Mouse (Mus musculus) midbrain, embryonic 13.5 days (tissue): ENCODE results near the gene Git1. TPM values are rescaled to one million over a fixed set of nuclear protein-coding genes. Genes with fewer than 3 reads are reported as not detected.
A peak's percentile ranks its signal among the peaks of the same experiment; 100 is the strongest.

Source experiments
- ATAC-seq: fragments of 200-750 bp; cut with Nextera tagmentation; 2 replicates; pipeline ENCODE4 v1.8.0; 2017; ENCODE audit warnings: mild to moderate bottlenecking, moderate TSS enrichment, moderate library complexity
- H3K27ac ChIP-seq: fragments of 300-500 bp; sonication (generic); 2 replicates; pipeline ENCODE4 v1.5.1; 2015; ENCODE audit warnings: inconsistent platforms, mild to moderate bottlenecking, moderate library complexity
- H3K27me3 ChIP-seq: fragments of 300-500 bp; sonication (generic); 2 replicates; pipeline ENCODE4 v1.6.1; 2015; ENCODE audit warnings: mild to moderate bottlenecking, inconsistent platforms
- H3K36me3 ChIP-seq: fragments of 300-500 bp; sonication (generic); 2 replicates; pipeline ENCODE4 v1.6.1; 2015; ENCODE audit warnings: mild to moderate bottlenecking, inconsistent platforms
- H3K4me1 ChIP-seq: fragments of 300-500 bp; sonication (generic); replicated peaks from 2 replicates; pipeline ENCODE4 v1.6.1; 2015; ENCODE audit warnings: inconsistent platforms
- H3K4me2 ChIP-seq: fragments of 300-500 bp; sonication (generic); replicated peaks from 2 replicates; pipeline ENCODE4 v1.6.1; 2015; ENCODE audit warnings: moderate library complexity, mild to moderate bottlenecking, inconsistent platforms
- H3K4me3 ChIP-seq: fragments of 300-500 bp; sonication (generic); replicated peaks from 2 replicates; pipeline ENCODE4 v1.5.1; 2015; ENCODE audit warnings: mild to moderate bottlenecking, inconsistent platforms
- H3K9ac ChIP-seq: fragments of 300-500 bp; sonication (generic); replicated peaks from 2 replicates; pipeline ENCODE4 v1.6.1; 2015; ENCODE audit warnings: mild to moderate bottlenecking, inconsistent platforms
- H3K9me3 ChIP-seq: fragments of 300-500 bp; sonication (generic); 2 replicates; pipeline ENCODE4 v1.6.1; 2016; ENCODE audit warnings: mild to moderate bottlenecking, inconsistent platforms
- WGBS: fragments of 180-500 bp; shearing (Covaris S2); methylation state at CpG from one replicate; pipeline ENCODE4 v1.1.7; 2015; 5-methylcytosine and 5-hydroxymethylcytosine counted together
- polyA plus RNA-seq: library from polyadenylated mRNA; unstranded; fragments of >200 nt; fragmentation: Nextera tagmentation; extraction: Ambion mirVana; gene quantifications from 2 replicates; pipeline ENCODE4 v1.2.1, GENCODE M21; 2015

The Git1 gene
- polyA plus RNA-seq, 1 experiment from 2014 or later, result 14.9 TPM

DNA sequence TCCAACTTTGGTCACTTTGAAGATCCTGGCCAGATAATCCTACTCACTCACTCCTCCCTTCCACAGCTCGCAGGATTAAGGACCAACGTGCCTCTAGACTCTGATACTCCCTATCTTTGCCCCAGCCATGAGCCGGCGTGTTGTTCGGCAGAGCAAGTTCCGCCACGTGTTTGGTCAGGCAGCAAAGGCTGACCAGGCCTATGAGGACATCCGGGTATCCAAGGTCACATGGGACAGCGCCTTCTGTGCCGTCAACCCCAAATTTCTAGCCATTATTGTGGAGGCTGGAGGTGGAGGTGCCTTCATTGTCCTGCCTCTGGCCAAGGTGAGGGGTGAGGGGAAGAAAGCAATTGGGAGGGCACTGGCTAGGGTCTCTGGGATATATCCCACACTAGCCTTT, 29.6 kb upstream of the Git1 start:
- ATAC-seq, result no peak
- WGBS, result 63% methylated on average over 10 of the region's 10 CpGs
- no peaks in the 10 kb centered on the region for H3K9me3 ChIP-seq

DNA sequence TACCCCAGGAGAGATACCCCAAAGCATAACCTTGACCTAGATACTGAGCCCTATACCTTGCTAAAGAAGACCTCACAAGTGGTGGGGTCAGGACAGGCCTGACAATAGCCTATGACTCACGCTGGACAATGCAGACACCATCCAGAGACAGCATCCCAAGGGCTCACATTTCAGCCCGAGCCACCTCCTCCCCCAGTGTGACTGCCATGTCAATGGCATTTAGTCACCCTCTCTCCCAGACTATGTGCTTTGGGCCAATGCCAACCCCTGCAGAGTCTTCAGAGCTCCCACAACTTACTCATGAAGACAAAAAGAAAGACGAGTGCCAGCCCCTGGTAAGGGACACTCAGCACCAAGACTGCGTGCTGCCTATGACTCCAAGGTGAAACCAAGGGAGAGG, 28.7 kb upstream of the Git1 start:
- Histone ChIP-seq H3K36me3 (peaks cover 9% of the 10 kb centered on the region; the same call in 1 of the 2 replicates), H3K4me1 (peaks cover 22% of the 10 kb centered on the region), H3K27me3 (peaks cover 92% of the 10 kb centered on the region), H3K9me3 (no peaks in the 10 kb centered on the region), H3K4me3 (no peak overlapping the region), H3K9ac (no peak overlapping the region), H3K4me2 (no peak overlapping the region), H3K27ac (no peak overlapping the region)
- ATAC-seq, result no peak
- WGBS, result 53% methylated on average over 4 of the region's 4 CpGs

More for the DNA sequence above, 29.6 kb upstream of the Git1 start:
- no peak overlapping the region for H3K4me2 ChIP-seq
- H3K9ac ChIP-seq, result no peak overlapping the region
- H3K36me3 ChIP-seq, result peaks cover 5% of the 10 kb centered on the region; the same call in 1 of the 2 replicates
- H3K4me1 ChIP-seq, result peaks cover 22% of the 10 kb centered on the region
- peaks cover 85% of the 10 kb centered on the region for H3K27me3 ChIP-seq
- no peak overlapping the region for H3K4me3 ChIP-seq
- H3K27ac ChIP-seq, result no peak overlapping the region

DNA sequence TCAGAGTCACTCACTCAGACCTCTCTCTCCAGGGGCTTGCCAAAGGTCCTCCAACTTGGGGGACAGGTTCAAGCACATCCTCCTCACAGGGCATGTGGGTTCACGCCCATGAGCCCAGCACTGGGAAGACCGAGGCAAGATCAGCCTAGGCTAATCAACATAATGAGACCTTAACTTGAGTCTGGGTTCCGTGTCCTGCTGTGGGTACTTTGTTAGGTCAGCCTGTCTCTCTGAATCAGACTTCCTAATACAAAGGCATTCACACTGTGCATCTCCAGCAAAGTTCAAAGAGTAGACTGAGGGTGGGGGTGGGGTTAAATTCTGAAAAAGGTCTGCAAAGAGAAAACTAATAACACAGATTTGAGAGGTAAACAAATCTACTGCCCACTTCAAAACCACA, 28.3 kb upstream of the Git1 start:
- Histone ChIP-seq H3K27ac (no peak overlapping the region), H3K9ac (no peak overlapping the region), H3K36me3 (peaks cover 10% of the 10 kb centered on the region), H3K4me2 (no peak overlapping the region), H3K4me1 (peaks cover 22% of the 10 kb centered on the region), H3K4me3 (no peak overlapping the region), H3K9me3 (no peaks in the 10 kb centered on the region), H3K27me3 (peaks cover 92% of the 10 kb centered on the region)
- no peak for ATAC-seq
- 53% methylated on average over 3 of the region's 3 CpGs for WGBS

DNA sequence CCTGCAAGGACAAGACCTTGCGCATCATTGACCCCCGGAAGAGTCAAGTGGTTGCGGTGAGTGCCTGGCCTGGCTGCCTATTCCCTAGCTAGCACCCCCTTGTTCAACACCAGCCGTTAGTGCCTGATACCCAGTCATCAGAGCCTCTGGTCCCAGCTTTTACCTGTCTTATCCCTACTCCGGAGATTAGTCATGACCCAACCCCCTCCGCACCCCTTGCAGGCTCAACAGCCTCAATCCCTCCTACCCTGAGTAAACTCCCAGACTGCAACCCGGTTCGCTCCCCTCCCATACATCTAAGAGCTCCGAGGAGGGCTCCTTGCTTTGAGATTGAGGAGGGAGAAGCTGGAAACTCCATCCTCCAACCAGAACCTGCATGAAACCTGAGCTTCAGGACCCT, 26.8 kb upstream of the Git1 start:
- no peak for ATAC-seq
- H3K36me3 ChIP-seq, result peaks cover 20% of the 10 kb centered on the region
- peaks cover 22% of the 10 kb centered on the region for H3K4me1 ChIP-seq
- 39% methylated on average over 9 of the region's 9 CpGs for WGBS
- H3K9ac ChIP-seq, result no peak overlapping the region
- peaks cover 77% of the 10 kb centered on the region for H3K27me3 ChIP-seq
- H3K27ac ChIP-seq, result no peak overlapping the region
- no peak overlapping the region for H3K4me2 ChIP-seq
- no peak overlapping the region for H3K4me3 ChIP-seq
- no peaks in the 10 kb centered on the region for H3K9me3 ChIP-seq

GRCm38 (mm10) chr11:77467157-77467556, 26.2 kb upstream of the Git1 start:
- no peak overlapping the region for H3K4me3 ChIP-seq
- H3K9ac ChIP-seq, result no peak overlapping the region
- 5% methylated on average over 25 of the region's 25 CpGs for WGBS
- H3K4me1 ChIP-seq, result peaks cover 16% of the 10 kb centered on the region
- H3K36me3 ChIP-seq, result peaks cover 26% of the 10 kb centered on the region
- H3K27ac ChIP-seq, result no peak overlapping the region
- no peaks in the 10 kb centered on the region for H3K9me3 ChIP-seq
- peaks cover 71% of the 10 kb centered on the region for H3K27me3 ChIP-seq
- no peak overlapping the region for H3K4me2 ChIP-seq
- ATAC-seq, result no peak

DNA sequence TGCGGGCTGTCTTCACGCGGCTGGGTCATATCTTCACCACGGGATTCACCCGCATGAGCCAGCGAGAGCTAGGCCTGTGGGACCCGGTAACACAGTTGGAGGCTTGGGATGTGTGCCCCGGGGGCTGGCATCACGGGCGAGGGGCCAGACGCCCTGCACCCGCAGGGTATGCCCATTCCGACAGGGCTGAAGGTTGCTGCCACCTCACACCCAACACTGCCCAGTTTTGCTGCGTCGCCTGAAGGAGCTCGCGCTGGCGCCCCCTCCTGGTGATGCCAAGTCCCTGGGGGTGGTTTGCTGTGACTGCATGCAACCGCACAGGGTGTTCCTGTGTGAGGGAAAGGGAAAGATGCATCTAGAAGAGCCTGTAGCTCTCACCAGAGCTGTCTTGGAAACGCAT, 25.6 kb upstream of the Git1 start:
- Histone ChIP-seq H3K27me3 (peaks cover 65% of the 10 kb centered on the region), H3K36me3 (peaks cover 33% of the 10 kb centered on the region), H3K9me3 (no peaks in the 10 kb centered on the region), H3K27ac (no peak overlapping the region), H3K4me2 (no peak overlapping the region), H3K4me3 (no peak overlapping the region), H3K9ac (no peak overlapping the region), H3K4me1 (peaks cover 10% of the 10 kb centered on the region)
- WGBS, result 16% methylated on average over 20 of the region's 20 CpGs
- peak; percentile 9; the same call in 1 of the 2 replicates for ATAC-seq

GRCm38 (mm10) chr11:77468397-77468796, 25.0 kb upstream of the Git1 start:
- Histone ChIP-seq H3K9me3 (no peaks in the 10 kb centered on the region), H3K4me2 (no peak overlapping the region), H3K9ac (no peak overlapping the region), H3K4me3 (no peak overlapping the region), H3K27me3 (peaks cover 59% of the 10 kb centered on the region), H3K4me1 (0 out of 2 replicates have a peak, but pooled peaks cover 6% of the 10 kb centered on the region), H3K36me3 (peaks cover 39% of the 10 kb centered on the region), H3K27ac (no peak overlapping the region)
- 81% methylated on average over 9 of the region's 9 CpGs for WGBS
- no peak for ATAC-seq

- ATAC-seq, result no peak
- no peaks in the 10 kb centered on the region for H3K9me3 ChIP-seq
- 0 out of 2 replicates have a peak, but pooled peaks cover 6% of the 10 kb centered on the region for H3K4me1 ChIP-seq
- no peak overlapping the region for H3K9ac ChIP-seq
- H3K36me3 ChIP-seq, result peaks cover 62% of the 10 kb centered on the region
- no peak overlapping the region for H3K4me3 ChIP-seq
- no peak overlapping the region for H3K27ac ChIP-seq
- H3K4me2 ChIP-seq, result no peak overlapping the region
- 74% methylated on average over 29 of the region's 29 CpGs for WGBS
- H3K27me3 ChIP-seq, result peaks cover 29% of the 10 kb centered on the region
Observed at GRCm38 (mm10) chr11:77471407-77471806, 22.0 kb upstream of the Git1 start.

- 93% methylated on average over 16 of the region's 16 CpGs for WGBS
- Histone ChIP-seq H3K27ac (no peak overlapping the region), H3K9ac (no peak overlapping the region), H3K4me3 (no peak overlapping the region), H3K36me3 (peaks cover 72% of the 10 kb centered on the region), H3K4me2 (no peak overlapping the region), H3K27me3 (peaks cover 15% of the 10 kb centered on the region), H3K4me1 (0 out of 2 replicates have a peak, but pooled peaks cover 4% of the 10 kb centered on the region), H3K9me3 (no peaks in the 10 kb centered on the region)
- ATAC-seq, result no peak
Observed at GRCm38 (mm10) chr11:77472775-77473174, 20.6 kb upstream of the Git1 start.

DNA sequence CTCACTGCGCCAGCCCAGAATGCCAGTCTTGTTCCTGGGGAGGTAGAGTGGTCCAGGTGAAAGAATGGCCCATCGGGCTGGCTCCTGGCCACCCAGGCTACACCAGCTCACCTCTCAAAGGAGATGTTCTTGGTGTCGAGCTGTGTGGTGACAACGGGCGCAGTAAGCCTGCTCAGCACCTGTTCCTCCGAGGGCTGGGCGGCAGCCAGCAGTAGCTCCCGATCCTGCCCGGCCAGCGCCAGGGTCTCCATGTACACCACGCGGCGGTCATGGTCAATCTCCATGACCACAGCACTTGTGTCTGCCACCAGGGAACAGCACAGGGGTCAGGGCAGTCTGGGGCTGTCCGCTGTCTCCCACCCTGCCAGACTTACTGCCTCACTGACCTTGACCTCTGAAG, 17.1 kb upstream of the Git1 start:
- no peaks in the 10 kb centered on the region for H3K9me3 ChIP-seq
- no peak for ATAC-seq
- H3K4me2 ChIP-seq, result no peak overlapping the region
- no peak overlapping the region for H3K4me3 ChIP-seq
- no peak overlapping the region for H3K27ac ChIP-seq
- 97% methylated on average over 14 of the region's 14 CpGs for WGBS
- 0 out of 2 replicates have a peak, but pooled peaks cover 8% of the 10 kb centered on the region for H3K4me1 ChIP-seq
- H3K27me3 ChIP-seq, result no peaks in the 10 kb centered on the region
- no peak overlapping the region for H3K9ac ChIP-seq
- peaks cover 55% of the 10 kb centered on the region for H3K36me3 ChIP-seq

GRCm38 (mm10) chr11:77476895-77477294, 16.5 kb upstream of the Git1 start:
- Histone ChIP-seq H3K4me2 (no peak overlapping the region), H3K9ac (no peak overlapping the region), H3K27ac (no peak overlapping the region), H3K36me3 (peaks cover 48% of the 10 kb centered on the region), H3K27me3 (no peaks in the 10 kb centered on the region), H3K4me3 (no peak overlapping the region), H3K4me1 (peaks cover 12% of the 10 kb centered on the region; the same call in 1 of the 2 replicates), H3K9me3 (no peaks in the 10 kb centered on the region)
- 94% methylated on average over 6 of the region's 6 CpGs for WGBS
- no peak for ATAC-seq

GRCm38 (mm10) chr11:77483043-77483442, 10.3 kb upstream of the Git1 start:
- no peak overlapping the region for H3K4me3 ChIP-seq
- no peaks in the 10 kb centered on the region for H3K27me3 ChIP-seq
- H3K4me1 ChIP-seq, result peaks cover 65% of the 10 kb centered on the region
- 85% methylated on average over 3 of the region's 3 CpGs for WGBS
- no peak for ATAC-seq
- no peak overlapping the region for H3K4me2 ChIP-seq
- H3K9ac ChIP-seq, result no peak overlapping the region
- no peaks in the 10 kb centered on the region for H3K36me3 ChIP-seq
- no peaks in the 10 kb centered on the region for H3K9me3 ChIP-seq
- no peak overlapping the region for H3K27ac ChIP-seq
